Mouse (Mus musculus) ES-Bruce4 (cell line): ENCODE measurements around the gene Rras.

Experiments
- CTCF ChIP-seq: IDR thresholded peaks from one replicate; pipeline ENCODE4 v1.8.1; 2011; ENCODE audit warnings: low read depth, low read length
- EP300 ChIP-seq: IDR thresholded peaks from 2 replicates; pipeline ENCODE4 v1.6.1; 2011; ENCODE audit warnings: low read depth, low read length; ENCODE audit not compliant: insufficient read depth
- POLR2A ChIP-seq: IDR thresholded peaks from one replicate; pipeline ENCODE4 v1.8.1; 2011; ENCODE audit warnings: low read length; ENCODE audit not compliant: insufficient read depth

DNA sequence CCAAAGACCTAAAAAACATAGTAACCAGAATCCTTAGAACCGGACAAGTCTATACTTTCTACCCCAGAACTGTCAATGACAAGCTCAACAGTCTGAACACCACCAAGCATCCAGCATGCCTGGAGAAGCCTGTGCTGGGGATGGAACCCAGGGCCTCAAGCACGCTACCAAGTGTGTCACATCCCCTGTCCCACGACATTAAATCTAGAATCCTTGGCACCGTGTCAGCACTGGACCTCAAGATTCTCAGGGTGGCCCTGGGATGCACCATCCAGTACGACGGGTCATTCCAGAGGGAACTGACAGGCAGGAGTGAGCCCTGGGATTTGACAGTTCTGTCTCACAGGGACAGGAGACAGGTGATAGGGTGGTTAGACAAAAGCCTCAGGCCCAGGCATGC is 12.2 kb downstream of the Rras start:
- TF ChIP-seq EP300 (no peak), POLR2A (no peak), CTCF (no peak)
